Mouse (Mus musculus) lung, adult 2 months (tissue): ENCODE data around the gene Defb25. TPM values are rescaled to one million over a fixed set of nuclear protein-coding genes. Genes with fewer than 3 reads are reported as not detected.
A peak's percentile ranks its signal among the peaks of the same experiment; 100 is the strongest.

ENCODE experiments used
- DNase-seq: peaks from one replicate; pipeline ENCODE4 v3.0.0; 2022
- H3K4me1 ChIP-seq: fragments of 200-500 bp; 2 replicates; pipeline ENCODE4 v1.6.1; 2011; ENCODE audit warnings: low read length; ENCODE audit not compliant: control insufficient read depth, insufficient read depth
- H3K4me3 ChIP-seq: fragments of 200-500 bp; replicated peaks from 2 replicates; pipeline ENCODE3; 2011; ENCODE audit warnings: low read depth, mild to moderate bottlenecking, control low read depth, low read length; ENCODE audit errors: extremely low read depth
- CTCF ChIP-seq: fragments of 200-500 bp; IDR thresholded peaks from 2 replicates; pipeline ENCODE4 v1.5.1; 2011; ENCODE audit warnings: mild to moderate bottlenecking, low read length, control low read depth; ENCODE audit not compliant: insufficient read depth
- POLR2A ChIP-seq: fragments of 200-500 bp; IDR thresholded peaks from 2 replicates; pipeline ENCODE4 v1.6.1; 2011; ENCODE audit warnings: low read depth, mild to moderate bottlenecking, control low read depth, low read length, borderline replicate concordance; ENCODE audit errors: extremely low read depth
- WGBS: fragments of 180-500 bp; shearing (Covaris S2); methylation state at CpG from one replicate; pipeline ENCODE4 v1.1.7; 2018; 5-methylcytosine and 5-hydroxymethylcytosine counted together
- polyA plus RNA-seq: library from polyadenylated mRNA; depleted of rRNA; stranded (reverse); fragments of >200 nt; gene quantifications from 2 replicates; pipeline ENCODE4 v1.2.3, GENCODE M21; 2012; rRNA removed

Gene Defb25
- polyA plus RNA-seq, 1 experiment: 1.1 TPM

GRCm38 (mm10) chr2:152588450-152588849, 34.4 kb downstream of the Defb25 start:
- Histone ChIP-seq H3K4me1 (no peaks in the 10 kb centered on the region), H3K4me3 (no peak overlapping the region)
- 30% methylated on average over 2 of the region's 2 CpGs for WGBS
- TF ChIP-seq CTCF (no peak), POLR2A (no peak)
- no peak for DNase-seq

- DNase-seq: no peak
- 73% methylated on average over 4 of the region's 4 CpGs for WGBS
- Histone ChIP-seq H3K4me1 (no peaks in the 10 kb centered on the region), H3K4me3 (no peak overlapping the region)
- TF ChIP-seq CTCF (peak; percentile 21; the same call in 1 of the 2 replicates), POLR2A (no peak)
Observed at GRCm38 (mm10) chr2:152586926-152587560, 35.8 kb downstream of the Defb25 start.

GRCm38 (mm10) chr2:152580612-152581011, 42.2 kb downstream of the Defb25 start:
- no peak for DNase-seq
- no peak for TF ChIP-seq POLR2A
- no peak for TF ChIP-seq CTCF
- no peak overlapping the region for H3K4me3 ChIP-seq
- H3K4me1 ChIP-seq: no peaks in the 10 kb centered on the region
- WGBS: 76% methylated on average over 11 of the region's 11 CpGs

- no peaks in the 10 kb centered on the region for H3K4me1 ChIP-seq
- no peak for DNase-seq
- H3K4me3 ChIP-seq: no peak within 1 kb of the TSS
- 67% methylated on average over 7 of the region's 7 CpGs for WGBS
- TF ChIP-seq CTCF (no peak), POLR2A (no peak)
Observed at GRCm38 (mm10) chr2:152580107-152580506, 42.7 kb downstream of the Defb25 start, which contains the start of gene Defb19. TSS of gene Defb19 (minus strand) at chr2:152580312.

GRCm38 (mm10) chr2:152573484-152573883, 49.4 kb downstream of the Defb25 start:
- WGBS: 84% methylated on average over 8 of the region's 8 CpGs
- TF ChIP-seq CTCF (no peak), POLR2A (no peak)
- Histone ChIP-seq H3K4me1 (no peaks in the 10 kb centered on the region), H3K4me3 (no peak overlapping the region)
- no peak for DNase-seq

Other genes starting within 250 kb of the Defb25 start
- gene Nrsn2, start 246.4 kb downstream of the Defb25 start, polyA plus RNA-seq: 0.17 TPM in 1 of 2 replicates, not detected in the other
- gene Sox12, start 225.0 kb downstream of the Defb25 start, polyA plus RNA-seq: 5.6 and 5.8 TPM in 2 replicates
- gene Zcchc3, start 208.0 kb downstream of the Defb25 start, polyA plus RNA-seq: 5.1 and 5.8 TPM in 2 replicates
- gene 6820408C15Rik, start 207.5 kb downstream of the Defb25 start, polyA plus RNA-seq: 8.1 and 8.5 TPM in 2 replicates
- not detected in 2 replicates for gene Defb23, start 158.4 kb downstream of the Defb25 start, polyA plus RNA-seq
- gene Defb20, start 146.0 kb downstream of the Defb25 start, polyA plus RNA-seq: not detected in 2 replicates
- gene Defb22, start 132.9 kb downstream of the Defb25 start, polyA plus RNA-seq: not detected in 2 replicates
- not detected in 2 replicates for gene Defb26, start 111.4 kb downstream of the Defb25 start, polyA plus RNA-seq
- gene Defb28, start 104.8 kb downstream of the Defb25 start, polyA plus RNA-seq: not detected in 2 replicates
- not detected in 2 replicates for gene Defb29, start 83.0 kb downstream of the Defb25 start, polyA plus RNA-seq
- not detected in 2 replicates for gene Gm17416, start 53.7 kb downstream of the Defb25 start, polyA plus RNA-seq
- not detected in 2 replicates for gene Defb21, start 50.3 kb downstream of the Defb25 start, polyA plus RNA-seq
- gene Defb19, start 42.7 kb downstream of the Defb25 start, polyA plus RNA-seq: not detected in 2 replicates
- gene Defb45, start 23.7 kb downstream of the Defb25 start, polyA plus RNA-seq: not detected in 2 replicates
- not detected in 2 replicates for gene Defb36, start 18.7 kb downstream of the Defb25 start, polyA plus RNA-seq
- 12.4 and 16.2 TPM in 2 replicates for gene Rem1, start 3.9 kb upstream of the Defb25 start, polyA plus RNA-seq
- 125 and 149 TPM in 2 replicates for gene H13, start 46.4 kb upstream of the Defb25 start, polyA plus RNA-seq
- gene Mcts2, start 64.0 kb upstream of the Defb25 start, polyA plus RNA-seq: 2.9 and 3.8 TPM in 2 replicates
- gene Id1, start 113.2 kb upstream of the Defb25 start, polyA plus RNA-seq: 323 and 438 TPM in 2 replicates
- 84.7 and 90.1 TPM in 2 replicates for gene Cox4i2, start 131.1 kb upstream of the Defb25 start, polyA plus RNA-seq
- gene Bcl2l1, start 208.7 kb upstream of the Defb25 start, polyA plus RNA-seq: 113 and 118 TPM in 2 replicates
- 0.63 and 0.77 TPM in 2 replicates for gene Tpx2, start 224.9 kb upstream of the Defb25 start, polyA plus RNA-seq